Mouse (Mus musculus) lung, postnatal 0 days (tissue): ENCODE results near the gene Nradd. TPM values are rescaled to one million over a fixed set of nuclear protein-coding genes. Genes with fewer than 3 reads are reported as not detected.

Experiments used
- ATAC-seq: fragments of 200-750 bp; cut with Nextera tagmentation; 2 replicates; pipeline ENCODE4 v1.8.0; 2017; ENCODE audit warnings: moderate library complexity
- DNase-seq: peaks from one replicate; pipeline ENCODE4 v3.0.0-alpha.2; 2016; ENCODE audit warnings: low spot score
- H3K27ac ChIP-seq: fragments of 300-500 bp; sonication (generic); 2 replicates; pipeline ENCODE4 v1.5.1; 2014; ENCODE audit warnings: antibody characterized with exemption, mild to moderate bottlenecking, low read length, mixed read lengths
- H3K27me3 ChIP-seq: fragments of 300-500 bp; sonication (generic); replicated peaks from 2 replicates; pipeline ENCODE4 v1.6.1; 2014; ENCODE audit warnings: low read length, mixed read lengths; ENCODE audit not compliant: insufficient read depth
- H3K36me3 ChIP-seq: fragments of 300-500 bp; sonication (generic); 2 replicates; pipeline ENCODE4 v1.6.1; 2014; ENCODE audit warnings: low read length, mixed read lengths; ENCODE audit not compliant: insufficient read depth
- H3K4me1 ChIP-seq: fragments of 300-500 bp; sonication (generic); 2 replicates; pipeline ENCODE4 v1.6.1; 2014; ENCODE audit warnings: antibody characterized with exemption, low read depth, low read length, mixed read lengths; ENCODE audit not compliant: insufficient read depth
- H3K4me2 ChIP-seq: fragments of 300-500 bp; sonication (generic); replicated peaks from 2 replicates; pipeline ENCODE4 v1.6.1; 2014; ENCODE audit warnings: low read depth, mild to moderate bottlenecking, low read length, moderate library complexity, mixed read lengths
- H3K4me3 ChIP-seq: fragments of 300-500 bp; sonication (generic); 2 replicates; pipeline ENCODE4 v1.5.1; 2014; ENCODE audit warnings: low read depth, low read length
- H3K9ac ChIP-seq: fragments of 300-500 bp; sonication (generic); replicated peaks from 2 replicates; pipeline ENCODE4 v1.6.1; 2014; ENCODE audit warnings: low read depth, mild to moderate bottlenecking
- H3K9me3 ChIP-seq: fragments of 300-500 bp; sonication (generic); 2 replicates; pipeline ENCODE4 v1.6.1; 2016; ENCODE audit warnings: low read length, mixed read lengths
- CTCF ChIP-seq: IDR thresholded peaks from 2 replicates; pipeline ENCODE4 v1.5.1; 2016; ENCODE audit warnings: antibody characterized with exemption, mild to moderate bottlenecking
- EP300 ChIP-seq: IDR thresholded peaks from 2 replicates; pipeline ENCODE4 v1.6.1; 2016; ENCODE audit warnings: antibody characterized with exemption, mild to moderate bottlenecking, control low read depth
- WGBS: fragments of 180-500 bp; shearing (Covaris S2); extraction: QIAGEN DNeasy Blood & Tissue Kit; methylation state at CpG from one replicate; pipeline ENCODE4 v1.1.7; 2014; 5-methylcytosine and 5-hydroxymethylcytosine counted together
- polyA plus RNA-seq: library from polyadenylated mRNA; unstranded; fragments of >200 nt; fragmentation: Nextera tagmentation; extraction: Ambion mirVana; gene quantifications from 2 replicates; pipeline ENCODE4 v1.2.1, GENCODE M21; 2015

The Nradd gene
- polyA plus RNA-seq, 1 experiment from 2014 or later, result 45.2 TPM

- 64% methylated on average over 17 of the region's 17 CpGs for WGBS
- Histone ChIP-seq H3K9me3 (no peaks in the 10 kb centered on the region), H3K9ac (no peak overlapping the region), H3K4me3 (no peak overlapping the region), H3K27ac (no peak overlapping the region), H3K4me1 (no peaks in the 10 kb centered on the region), H3K4me2 (no peak overlapping the region), H3K27me3 (no peaks in the 10 kb centered on the region), H3K36me3 (peaks cover 18% of the 10 kb centered on the region; the same call in 1 of the 2 replicates)
- TF ChIP-seq CTCF, result no peak
- TF ChIP-seq EP300, result no peak
- DNase-seq (no peak), ATAC-seq (no peak)
These were observed 9.6 kb upstream of the Nradd start for GRCm38 (mm10) chr9:110633882-110634281.

DNA sequence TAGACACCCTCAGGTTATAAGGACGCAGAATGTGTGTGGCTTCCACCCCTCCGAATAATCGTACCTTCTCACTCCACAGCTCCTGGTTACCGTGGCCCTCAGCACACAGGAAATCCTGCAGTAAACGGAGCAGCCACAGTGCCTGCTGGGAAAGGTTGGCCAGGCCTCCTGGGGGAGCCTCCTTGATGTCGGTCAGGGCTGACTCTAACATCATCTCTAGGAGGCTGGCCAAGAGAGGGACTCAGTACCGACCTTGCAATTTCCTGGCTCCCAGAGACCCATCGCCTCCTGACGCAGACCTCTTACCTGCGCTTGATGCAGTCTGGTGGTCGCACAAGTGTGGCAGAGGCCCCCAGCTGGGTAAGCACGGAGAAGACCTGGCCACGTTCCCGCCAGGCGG lies 8.4 kb upstream of the Nradd start:
- DNase-seq, result no peak
- no peak overlapping the region for H3K4me3 ChIP-seq
- H3K36me3 ChIP-seq, result peaks cover 13% of the 10 kb centered on the region; the same call in 1 of the 2 replicates
- H3K27ac ChIP-seq, result no peak overlapping the region
- no peak for ATAC-seq
- no peaks in the 10 kb centered on the region for H3K9me3 ChIP-seq
- no peak overlapping the region for H3K4me2 ChIP-seq
- WGBS, result 82% methylated on average over 15 of the region's 15 CpGs
- no peaks in the 10 kb centered on the region for H3K4me1 ChIP-seq
- TF ChIP-seq EP300 (no peak), CTCF (no peak)
- H3K9ac ChIP-seq, result no peak overlapping the region
- no peaks in the 10 kb centered on the region for H3K27me3 ChIP-seq

DNA sequence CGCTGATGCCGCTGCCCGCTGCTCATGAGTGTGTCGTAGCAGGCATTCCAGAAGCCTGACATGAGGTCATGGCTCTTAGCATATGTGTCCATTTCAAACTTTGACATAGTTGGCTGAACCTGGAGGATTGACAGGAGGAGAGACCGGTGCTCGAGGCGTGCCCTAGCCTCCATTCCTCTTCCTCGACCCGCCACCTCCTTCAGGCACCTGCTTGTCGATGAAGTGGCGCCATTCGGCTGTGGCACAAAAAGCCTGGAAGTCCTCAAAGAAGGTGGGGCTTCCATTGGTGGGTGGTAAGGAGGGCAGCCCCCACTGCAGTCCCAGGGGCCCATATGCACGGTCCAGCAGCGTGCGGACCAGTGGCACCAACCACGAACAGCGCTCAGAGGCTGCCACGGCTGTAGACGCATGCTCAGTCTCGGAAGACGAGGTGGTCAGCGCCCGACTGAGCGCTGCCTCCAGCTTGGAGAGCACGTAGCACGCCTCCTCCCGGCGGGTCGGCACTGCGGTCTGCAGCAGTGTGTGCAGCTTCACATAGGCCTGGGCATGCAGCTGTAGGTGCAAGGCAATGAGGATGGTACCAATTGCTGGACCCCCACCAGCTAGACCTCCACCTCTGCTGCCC lies 7.5 kb upstream of the Nradd start:
- no peaks in the 10 kb centered on the region for H3K4me1 ChIP-seq
- no peak for TF ChIP-seq EP300
- TF ChIP-seq CTCF, result peak; percentile 37
- H3K27me3 ChIP-seq, result no peaks in the 10 kb centered on the region
- peaks cover 19% of the 10 kb centered on the region; the same call in 1 of the 2 replicates for H3K36me3 ChIP-seq
- no peak overlapping the region for H3K4me2 ChIP-seq
- WGBS, result 40% methylated on average over 30 of the region's 30 CpGs
- H3K9me3 ChIP-seq, result no peaks in the 10 kb centered on the region
- H3K9ac ChIP-seq, result no peak overlapping the region
- no peak overlapping the region for H3K4me3 ChIP-seq
- ATAC-seq, result no peak
- no peak for DNase-seq
- no peak overlapping the region for H3K27ac ChIP-seq

DNA sequence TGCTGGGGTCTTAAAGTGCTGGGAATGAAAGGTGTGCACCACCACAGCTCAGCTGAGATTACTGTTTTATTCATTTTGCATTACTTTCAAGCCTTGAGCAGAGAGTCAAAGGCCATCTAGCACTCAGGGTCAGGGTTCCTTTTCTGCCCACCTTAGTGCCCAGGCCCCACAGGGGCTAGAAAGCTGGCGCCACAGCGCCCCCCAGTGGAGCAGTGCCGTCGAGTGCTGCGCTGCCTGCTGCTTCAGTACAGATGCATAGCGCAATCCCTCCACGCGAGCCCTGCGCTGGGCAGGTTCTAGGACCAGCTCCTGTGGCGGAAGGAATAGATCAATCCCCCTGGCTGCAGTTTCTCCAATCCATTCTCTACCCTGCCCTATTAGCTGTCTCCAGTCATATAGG lies 6.9 kb upstream of the Nradd start:
- DNase-seq (no peak), ATAC-seq (peak; percentile 44; the same call in 1 of the 2 replicates)
- Histone ChIP-seq H3K4me3 (no peak overlapping the region), H3K4me1 (no peaks in the 10 kb centered on the region), H3K27me3 (no peaks in the 10 kb centered on the region), H3K36me3 (peaks cover 19% of the 10 kb centered on the region; the same call in 1 of the 2 replicates), H3K9ac (no peak overlapping the region), H3K4me2 (no peak overlapping the region), H3K27ac (no peak overlapping the region), H3K9me3 (no peaks in the 10 kb centered on the region)
- no peak for TF ChIP-seq EP300
- TF ChIP-seq CTCF, result peak; percentile 76
- WGBS, result 44% methylated on average over 10 of the region's 10 CpGs

DNA sequence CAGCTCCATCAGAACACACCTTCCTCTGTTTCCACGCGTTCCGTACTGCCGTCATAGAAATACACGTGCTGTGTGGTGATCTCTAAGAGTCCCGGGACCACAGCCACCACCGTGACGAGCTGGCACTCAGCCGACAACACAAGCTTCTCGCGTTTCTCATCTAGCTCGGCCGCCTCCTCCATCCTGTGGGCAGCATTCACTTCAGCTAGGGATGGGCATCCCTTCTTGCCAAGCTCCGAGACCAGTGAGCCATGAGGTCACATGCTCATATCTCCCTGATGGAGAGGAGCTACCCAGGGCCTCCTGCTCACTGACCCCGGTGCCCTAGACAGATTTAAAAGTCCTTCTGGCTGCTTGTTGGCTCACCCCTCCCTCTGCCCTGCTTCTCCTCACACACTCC lies 5.9 kb upstream of the Nradd start:
- Histone ChIP-seq H3K27ac (no peak overlapping the region), H3K9ac (no peak overlapping the region), H3K36me3 (peaks cover 19% of the 10 kb centered on the region; the same call in 1 of the 2 replicates), H3K4me1 (peaks cover 2% of the 10 kb centered on the region; the same call in 1 of the 2 replicates), H3K9me3 (no peaks in the 10 kb centered on the region), H3K4me3 (no peak overlapping the region), H3K4me2 (no peak overlapping the region), H3K27me3 (no peaks in the 10 kb centered on the region)
- DNase-seq, result no peak
- no peak for ATAC-seq
- WGBS, result 81% methylated on average over 15 of the region's 15 CpGs
- TF ChIP-seq CTCF (no peak), EP300 (no peak)

DNA sequence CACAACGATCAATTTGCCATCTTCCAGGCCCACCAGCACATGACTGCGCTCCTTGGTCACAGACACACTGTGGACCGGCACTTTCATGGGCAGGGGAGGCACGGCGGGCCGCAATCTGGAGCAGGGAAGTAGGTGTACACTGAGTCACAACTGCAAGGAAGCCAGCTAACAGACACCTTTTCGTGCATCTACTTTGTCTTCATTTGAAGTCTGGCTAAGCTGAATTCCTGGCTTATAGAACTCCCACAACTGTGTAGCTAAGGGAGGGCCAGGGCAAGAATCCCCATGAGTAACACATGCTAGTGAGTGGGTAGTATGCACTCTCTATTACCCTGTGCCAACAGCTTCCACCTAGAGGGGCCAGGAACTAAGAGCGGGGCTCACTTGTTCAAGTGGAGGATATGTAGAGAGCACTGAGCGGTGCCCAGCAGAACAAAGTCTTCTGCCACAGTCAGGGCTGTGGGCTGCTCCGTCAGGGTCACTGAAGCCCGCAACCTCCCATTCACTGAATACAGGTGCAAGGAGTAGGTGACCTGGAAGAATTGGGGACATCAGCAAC lies 1.2 kb upstream of the Nradd start:
- DNase-seq (no peak), ATAC-seq (no peak)
- Histone ChIP-seq H3K36me3 (peaks cover 13% of the 10 kb centered on the region; the same call in 1 of the 2 replicates), H3K4me2 (peak overlapping the region; percentile 94), H3K27me3 (no peaks in the 10 kb centered on the region), H3K27ac (peak overlapping the region; percentile 89), H3K9me3 (no peaks in the 10 kb centered on the region), H3K9ac (no peak overlapping the region; the same call in 1 of the 2 replicates), H3K4me3 (peak overlapping the region; percentile 53), H3K4me1 (peaks cover 10% of the 10 kb centered on the region; the same call in 1 of the 2 replicates)
- TF ChIP-seq CTCF, result no peak
- TF ChIP-seq EP300, result no peak
- 74% methylated on average over 11 of the region's 11 CpGs for WGBS
